Mouse (Mus musculus) stomach, embryonic 16.5 days (tissue): Measurements from ENCODE around the gene Usp15. TPM values are rescaled to one million over a fixed set of nuclear protein-coding genes. Genes with fewer than 3 reads are reported as not detected.

Experiments used
- ATAC-seq: fragments of 200-750 bp; cut with Nextera tagmentation; 2 replicates; pipeline ENCODE4 v1.8.0; 2017; ENCODE audit warnings: moderate number of reproducible peaks, moderate TSS enrichment; ENCODE audit not compliant: insufficient read depth, low FRiP score
- H3K27ac ChIP-seq: fragments of 300-500 bp; sonication (generic); 2 replicates; pipeline ENCODE4 v1.5.1; 2014; ENCODE audit warnings: low read length
- H3K27me3 ChIP-seq: fragments of 300-500 bp; sonication (generic); 2 replicates; pipeline ENCODE4 v1.6.1; 2014; ENCODE audit warnings: low read length, control low read depth, mixed read lengths; ENCODE audit not compliant: control insufficient read depth, insufficient read depth
- H3K36me3 ChIP-seq: fragments of 300-500 bp; sonication (generic); 2 replicates; pipeline ENCODE4 v1.6.1; 2014; ENCODE audit warnings: low read length; ENCODE audit not compliant: control insufficient read depth, insufficient read depth
- H3K4me1 ChIP-seq: fragments of 300-500 bp; sonication (generic); 2 replicates; pipeline ENCODE4 v1.6.1; 2014; ENCODE audit warnings: low read length, control low read depth, mixed read lengths; ENCODE audit not compliant: control insufficient read depth, insufficient read depth
- H3K4me2 ChIP-seq: fragments of 300-500 bp; sonication (generic); 2 replicates; pipeline ENCODE4 v1.6.1; 2014; ENCODE audit warnings: low read depth, low read length, mixed read lengths
- H3K4me3 ChIP-seq: fragments of 300-500 bp; sonication (generic); replicated peaks from 2 replicates; pipeline ENCODE4 v1.5.1; 2014; ENCODE audit warnings: mild to moderate bottlenecking, low read length
- H3K9ac ChIP-seq: fragments of 300-500 bp; sonication (generic); 2 replicates; pipeline ENCODE4 v1.6.1; 2014; ENCODE audit warnings: low read length
- H3K9me3 ChIP-seq: fragments of 300-500 bp; sonication (generic); replicated peaks from 2 replicates; pipeline ENCODE4 v1.6.1; 2016; ENCODE audit warnings: low read length, control low read depth; ENCODE audit not compliant: control insufficient read depth
- WGBS: fragments of 180-500 bp; shearing (Covaris S2); extraction: QIAGEN DNeasy Blood & Tissue Kit; methylation state at CpG from one replicate; pipeline ENCODE4 v1.1.7; 2014; 5-methylcytosine and 5-hydroxymethylcytosine counted together
- polyA plus RNA-seq: library from polyadenylated mRNA; unstranded; fragments of >200 nt; fragmentation: Nextera tagmentation; extraction: Ambion mirVana; gene quantifications from 2 replicates; pipeline ENCODE4 v1.2.1, GENCODE M21; 2015

Usp15 gene
- polyA plus RNA-seq, 1 experiment from 2014 or later: 77.3 TPM

GRCm38 (mm10) chr10:123101303-123101702, 95.5 kb downstream of the Usp15 start:
- H3K27ac ChIP-seq: no peak overlapping the region
- H3K27me3 ChIP-seq: no peaks in the 10 kb centered on the region
- H3K9ac ChIP-seq: no peak overlapping the region
- H3K4me3 ChIP-seq: no peak overlapping the region
- H3K4me1 ChIP-seq: no peaks in the 10 kb centered on the region
- no peak overlapping the region for H3K4me2 ChIP-seq
- H3K36me3 ChIP-seq: no peaks in the 10 kb centered on the region
- no peak for ATAC-seq
- 50% methylated on average over 1 of the region's 1 CpGs for WGBS
- no peaks in the 10 kb centered on the region for H3K9me3 ChIP-seq

- no peak overlapping the region for H3K9ac ChIP-seq
- 81% methylated on average over 2 of the region's 2 CpGs for WGBS
- no peak for ATAC-seq
Observed at GRCm38 (mm10) chr10:123100584-123100983, 96.2 kb downstream of the Usp15 start.

GRCm38 (mm10) chr10:123094504-123094903, 102.3 kb downstream of the Usp15 start:
- Histone ChIP-seq H3K4me1 (no peaks in the 10 kb centered on the region), H3K4me3 (no peak overlapping the region), H3K9ac (no peak overlapping the region), H3K4me2 (no peak overlapping the region), H3K27ac (no peak overlapping the region), H3K27me3 (no peaks in the 10 kb centered on the region), H3K9me3 (no peaks in the 10 kb centered on the region), H3K36me3 (no peaks in the 10 kb centered on the region)
- 85% methylated on average over 7 of the region's 7 CpGs for WGBS
- no peak for ATAC-seq

More at GRCm38 (mm10) chr10:123100584-123100983, 96.2 kb downstream of the Usp15 start:
- Histone ChIP-seq H3K4me1 (no peaks in the 10 kb centered on the region), H3K9me3 (no peaks in the 10 kb centered on the region), H3K36me3 (no peaks in the 10 kb centered on the region), H3K4me3 (no peak overlapping the region), H3K27me3 (no peaks in the 10 kb centered on the region), H3K4me2 (no peak overlapping the region), H3K27ac (no peak overlapping the region)

GRCm38 (mm10) chr10:123092577-123092976, 104.2 kb downstream of the Usp15 start:
- H3K27me3 ChIP-seq: no peaks in the 10 kb centered on the region
- no peak for ATAC-seq
- H3K27ac ChIP-seq: no peak overlapping the region
- no peaks in the 10 kb centered on the region for H3K36me3 ChIP-seq
- no peak overlapping the region for H3K4me3 ChIP-seq
- H3K4me2 ChIP-seq: no peak overlapping the region
- H3K9ac ChIP-seq: no peak overlapping the region
- no peaks in the 10 kb centered on the region for H3K4me1 ChIP-seq
- WGBS: 63% methylated on average over 3 of the region's 3 CpGs
- no peaks in the 10 kb centered on the region for H3K9me3 ChIP-seq

- 28% methylated on average over 5 of the region's 5 CpGs for WGBS
- Histone ChIP-seq H3K4me2 (no peak overlapping the region), H3K4me3 (no peak overlapping the region), H3K4me1 (no peaks in the 10 kb centered on the region), H3K27ac (no peak overlapping the region), H3K36me3 (no peaks in the 10 kb centered on the region), H3K27me3 (no peaks in the 10 kb centered on the region), H3K9me3 (no peaks in the 10 kb centered on the region), H3K9ac (no peak overlapping the region)
- ATAC-seq: no peak
Observed at GRCm38 (mm10) chr10:123091737-123092136, 105.1 kb downstream of the Usp15 start.

- WGBS: 78% methylated on average over 12 of the region's 12 CpGs
- Histone ChIP-seq H3K27me3 (no peaks in the 10 kb centered on the region), H3K9me3 (no peaks in the 10 kb centered on the region), H3K4me3 (no peak overlapping the region), H3K36me3 (no peaks in the 10 kb centered on the region), H3K27ac (no peak overlapping the region), H3K9ac (no peak overlapping the region), H3K4me1 (no peaks in the 10 kb centered on the region), H3K4me2 (no peak overlapping the region)
- ATAC-seq: peak; percentile 68; the same call in 1 of the 2 replicates
Observed at GRCm38 (mm10) chr10:123089425-123089930, 107.3 kb downstream of the Usp15 start.

- no peak overlapping the region for H3K4me2 ChIP-seq
- H3K36me3 ChIP-seq: no peaks in the 10 kb centered on the region
- no peak for ATAC-seq
- 75% methylated on average over 2 of the region's 2 CpGs for WGBS
- no peaks in the 10 kb centered on the region for H3K9me3 ChIP-seq
- H3K4me3 ChIP-seq: no peak overlapping the region
- no peak overlapping the region for H3K27ac ChIP-seq
- H3K4me1 ChIP-seq: no peaks in the 10 kb centered on the region
- H3K27me3 ChIP-seq: no peaks in the 10 kb centered on the region
- no peak overlapping the region for H3K9ac ChIP-seq
Observed at GRCm38 (mm10) chr10:123086847-123087246, 109.9 kb downstream of the Usp15 start.

- Histone ChIP-seq H3K4me2 (no peak overlapping the region), H3K36me3 (no peaks in the 10 kb centered on the region), H3K27me3 (no peaks in the 10 kb centered on the region), H3K4me1 (no peaks in the 10 kb centered on the region), H3K9me3 (no peaks in the 10 kb centered on the region), H3K27ac (peak overlapping the region; percentile 29; the same call in 1 of the 2 replicates), H3K4me3 (no peak overlapping the region), H3K9ac (no peak overlapping the region)
- no peak for ATAC-seq
- WGBS: 41% methylated on average over 10 of the region's 10 CpGs
Observed at GRCm38 (mm10) chr10:123084900-123085641, 111.7 kb downstream of the Usp15 start.

GRCm38 (mm10) chr10:123084307-123084706, 112.5 kb downstream of the Usp15 start:
- ATAC-seq: no peak
- H3K9me3 ChIP-seq: no peaks in the 10 kb centered on the region

More at GRCm38 (mm10) chr10:123084307-123084706, 112.5 kb downstream of the Usp15 start:
- H3K4me2 ChIP-seq: no peak overlapping the region
- no peak overlapping the region for H3K9ac ChIP-seq
- no peaks in the 10 kb centered on the region for H3K27me3 ChIP-seq
- H3K4me3 ChIP-seq: no peak overlapping the region
- H3K4me1 ChIP-seq: no peaks in the 10 kb centered on the region
- no peaks in the 10 kb centered on the region for H3K36me3 ChIP-seq
- H3K27ac ChIP-seq: no peak overlapping the region
- 57% methylated on average over 9 of the region's 9 CpGs for WGBS
